Mouse (Mus musculus): ENCODE data around the gene Mcam.

GRCm38 (mm10) chr9:44144718-44145060 is 10.4 kb downstream of the Mcam start:
- TF ChIP-seq EP300 (IDR thresholded peaks at IDR 0.05; ENCODE audit: low read depth) (no peak), CTCF (IDR thresholded peaks at IDR 0.05; ENCODE audit: low read depth) (no peak)
